ENCODE assay signal across 7 mouse cellular contexts in the genomic region with DNA sequence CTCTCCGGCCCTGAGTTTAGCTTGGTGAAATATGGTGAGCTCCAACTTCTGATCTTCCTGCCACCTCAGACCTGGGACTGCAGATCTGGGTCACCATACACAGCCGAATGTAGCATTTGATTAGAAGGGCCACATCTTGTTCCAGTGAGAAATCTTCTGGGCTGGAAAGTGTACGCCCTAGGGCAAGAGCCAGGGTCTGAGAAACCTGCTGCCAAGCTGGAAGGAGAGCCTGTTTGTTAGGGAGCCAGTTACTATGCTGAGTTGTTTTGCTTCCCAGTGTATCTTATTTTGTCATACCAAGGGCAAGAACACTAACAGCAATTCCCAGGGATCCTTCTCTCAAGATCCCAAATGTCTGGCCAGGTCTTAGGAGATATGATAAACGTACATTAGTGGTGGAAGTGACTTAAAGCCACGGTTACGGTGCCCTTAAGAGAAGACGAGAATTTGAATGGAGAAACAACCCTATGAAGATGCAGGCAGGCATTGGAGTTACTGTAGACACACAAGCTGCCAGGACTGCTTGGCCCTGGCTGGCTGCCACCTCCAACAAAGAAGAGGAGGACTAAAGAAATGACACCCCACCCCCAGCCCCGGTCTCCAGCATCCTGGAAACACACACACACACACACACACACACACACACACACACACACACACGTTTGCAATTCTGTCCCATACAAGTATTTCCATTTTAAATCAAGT. TPM values are rescaled to one million over a fixed set of nuclear protein-coding genes. Genes with fewer than 3 reads are reported as not detected.
DNase-seq lines count a peak whose midpoint lies in the region; ATAC-seq and TF ChIP-seq lines count a peak whose summit lies in the region.

No protein-coding gene starts in this region.

- intact Hi-C loops in heart, postnatal 25 days (cut with DNase I): no loop called here
- intact Hi-C loops in left cerebral cortex, postnatal 14 days (cut with DNase I): no loop called here

- H3K36me3 ChIP-seq in midbrain, embryonic 14.5 days (ENCODE audit: control insufficient read depth, insufficient read depth, low read length): no peaks in the 10 kb centered on the region
- no peaks in the 10 kb centered on the region for H3K36me3 ChIP-seq in midbrain, embryonic 11.5 days (ENCODE audit: control insufficient read depth, insufficient read depth, low read length)
- no peaks in the 10 kb centered on the region for H3K36me3 ChIP-seq in forebrain, embryonic 15.5 days

- H3K4me3 ChIP-seq in midbrain, embryonic 14.5 days (replicated peaks; ENCODE audit: low read depth, low read length): no peak overlapping the region
- H3K4me3 ChIP-seq in midbrain, embryonic 11.5 days (ENCODE audit: low read depth, low read length): no peak overlapping the region
- no peak overlapping the region for H3K4me3 ChIP-seq in forebrain, embryonic 15.5 days
- H3K4me3 ChIP-seq in olfactory bulb, adult 2 months (ENCODE audit: insufficient read depth, low read depth, low read length): no peak overlapping the region

- WGBS in midbrain, embryonic 14.5 days: 52% methylated on average over 9 of the region's 9 CpGs
- WGBS in midbrain, embryonic 11.5 days: 75% methylated on average over 9 of the region's 9 CpGs
- WGBS in forebrain, embryonic 15.5 days: 31% methylated on average over 9 of the region's 9 CpGs
- 38% methylated on average over 9 of the region's 9 CpGs for WGBS in olfactory bulb, adult 2 months

- DNase-seq in midbrain, embryonic 14.5 days: peak; percentile 67
- DNase-seq in midbrain, embryonic 11.5 days (ENCODE audit: low spot score, missing footprints): no peak
- DNase-seq in heart, postnatal 25 days (ENCODE audit: low spot score): peak; percentile 34
- DNase-seq in left cerebral cortex, postnatal 14 days (ENCODE audit: low spot score in 2 of 2): peak; percentile 70 to 83
- DNase-seq in embryo, embryonic 9.5 days (ENCODE audit: extremely low spot score): no peak

- H3K4me1 ChIP-seq in midbrain, embryonic 14.5 days (ENCODE audit: control insufficient read depth, insufficient read depth, low read length): peaks cover 13% of the 10 kb centered on the region
- H3K4me1 ChIP-seq in midbrain, embryonic 11.5 days (ENCODE audit: control insufficient read depth, insufficient read depth, low read length): peaks cover 12% of the 10 kb centered on the region
- peaks cover 30% of the 10 kb centered on the region for H3K4me1 ChIP-seq in forebrain, embryonic 15.5 days
- peaks cover 13% of the 10 kb centered on the region for H3K4me1 ChIP-seq in olfactory bulb, adult 2 months (ENCODE audit: control insufficient read depth, insufficient read depth, low read length)

- no peaks in the 10 kb centered on the region for H3K9me3 ChIP-seq in midbrain, embryonic 14.5 days (ENCODE audit: control insufficient read depth, low read length)
- no peaks in the 10 kb centered on the region for H3K9me3 ChIP-seq in midbrain, embryonic 11.5 days (ENCODE audit: control insufficient read depth, low read length)
- no peaks in the 10 kb centered on the region for H3K9me3 ChIP-seq in forebrain, embryonic 15.5 days

- H3K27me3 ChIP-seq in midbrain, embryonic 14.5 days (ENCODE audit: control insufficient read depth, insufficient read depth, low read length): peaks cover 26% of the 10 kb centered on the region
- peaks cover 19% of the 10 kb centered on the region for H3K27me3 ChIP-seq in midbrain, embryonic 11.5 days (ENCODE audit: control insufficient read depth, insufficient read depth, low read length)
- H3K27me3 ChIP-seq in forebrain, embryonic 15.5 days: no peaks in the 10 kb centered on the region

- TF ChIP-seq CTCF in olfactory bulb, adult 2 months (IDR thresholded peaks at IDR 0.05; ENCODE audit: insufficient read depth, low read depth, low read length): no peak

- H3K4me2 ChIP-seq in midbrain, embryonic 14.5 days (ENCODE audit: low read length): no peak overlapping the region
- no peak overlapping the region for H3K4me2 ChIP-seq in midbrain, embryonic 11.5 days
- peak overlapping the region; percentile 98 for H3K4me2 ChIP-seq in forebrain, embryonic 15.5 days (replicated peaks)

- H3K27ac ChIP-seq in midbrain, embryonic 14.5 days (replicated peaks; ENCODE audit: low read depth, low read length): peak overlapping the region; percentile 32; the same call in 1 of the 2 replicates
- H3K27ac ChIP-seq in midbrain, embryonic 11.5 days (ENCODE audit: low read depth, low read length): no peak overlapping the region
- peak overlapping the region; percentile 76 for H3K27ac ChIP-seq in forebrain, embryonic 15.5 days (replicated peaks)
- H3K27ac ChIP-seq in olfactory bulb, adult 2 months (ENCODE audit: insufficient read depth, low read depth, low read length): peak overlapping the region; percentile 31; the same call in 1 of the 2 replicates

- no peak overlapping the region for H3K9ac ChIP-seq in midbrain, embryonic 14.5 days (replicated peaks; ENCODE audit: low read length)
- no peak overlapping the region for H3K9ac ChIP-seq in midbrain, embryonic 11.5 days (ENCODE audit: low read length)
- no peak overlapping the region for H3K9ac ChIP-seq in forebrain, embryonic 15.5 days (replicated peaks)

- TF ChIP-seq POLR2A in olfactory bulb, adult 2 months (IDR thresholded peaks at IDR 0.05; ENCODE audit: insufficient read depth, low read depth, low read length): no peak

- no peak for ATAC-seq in midbrain, embryonic 14.5 days (ENCODE audit: low FRiP score, low TSS enrichment)
- no peak for ATAC-seq in midbrain, embryonic 11.5 days (ENCODE audit: low FRiP score)
- ATAC-seq in forebrain, embryonic 15.5 days (replicated peaks): peak; percentile 43; the same call in 1 of the 2 replicates

RNA-seq across cellular contexts. Expression of a gene that starts 1.0 kb away (rescaled TPM):
- polyA plus RNA-seq in midbrain, embryonic 14.5 days (2014; fragmentation: Nextera tagmentation; extraction: Ambion mirVana): 4.9 and 5.5 TPM in 2 replicates
- 0.62 and 1.1 TPM in 2 replicates for polyA plus RNA-seq in midbrain, embryonic 11.5 days (2014; fragmentation: Nextera tagmentation; extraction: Ambion mirVana)
- polyA plus RNA-seq in forebrain, embryonic 15.5 days (2015; fragmentation: Nextera tagmentation; extraction: Ambion mirVana): 9.8 and 10.6 TPM in 2 replicates
- 1 to 10 TPM; 1.6 to 2.6 TPM for total RNA-seq in heart, postnatal 25 days (2021)
- total RNA-seq in left cerebral cortex, postnatal 14 days (2021): 10 to 100 TPM; 45.9 to 48.6 TPM
- polyA plus RNA-seq in olfactory bulb, adult 2 months (2012; ENCODE audit: insufficient read depth, insufficient read length, low replicate concordance, missing spikeins): not detected in 2 replicates

RNA-seq across cellular contexts. Expression of a gene that starts 20.7 kb away (rescaled TPM):
- 124 and 168 TPM in 2 replicates for polyA plus RNA-seq in midbrain, embryonic 14.5 days (2014; fragmentation: Nextera tagmentation; extraction: Ambion mirVana)
- 195 and 201 TPM in 2 replicates for polyA plus RNA-seq in midbrain, embryonic 11.5 days (2014; fragmentation: Nextera tagmentation; extraction: Ambion mirVana)
- polyA plus RNA-seq in forebrain, embryonic 15.5 days (2015; fragmentation: Nextera tagmentation; extraction: Ambion mirVana): 270 and 280 TPM in 2 replicates
- total RNA-seq in heart, postnatal 25 days (2021): 10 to 100 TPM; 70.7 to 70.9 TPM
- 100 to 1,000 TPM; 101 to 110 TPM for total RNA-seq in left cerebral cortex, postnatal 14 days (2021)
- 633 TPM in 1 of 2 replicates, not detected in the other for polyA plus RNA-seq in olfactory bulb, adult 2 months (2012; ENCODE audit: insufficient read depth, insufficient read length, low replicate concordance, missing spikeins)

RNA-seq across cellular contexts. Expression of a gene that starts 39.6 kb away (rescaled TPM):
- polyA plus RNA-seq in midbrain, embryonic 14.5 days (2014; fragmentation: Nextera tagmentation; extraction: Ambion mirVana): not detected in 2 replicates
- polyA plus RNA-seq in midbrain, embryonic 11.5 days (2014; fragmentation: Nextera tagmentation; extraction: Ambion mirVana): not detected in 2 replicates
- not detected in 2 replicates for polyA plus RNA-seq in forebrain, embryonic 15.5 days (2015; fragmentation: Nextera tagmentation; extraction: Ambion mirVana)
- not detected for total RNA-seq in heart, postnatal 25 days (2021)
- under 1 TPM; 0.37 to 0.61 TPM for total RNA-seq in left cerebral cortex, postnatal 14 days (2021)
- polyA plus RNA-seq in olfactory bulb, adult 2 months (2012; ENCODE audit: insufficient read depth, insufficient read length, low replicate concordance, missing spikeins): not detected in 2 replicates

Comparison
In these comparisons a context has a peak if more than half of its experiments do, and no peak if none do; other contexts are left out.
1. DNase-seq: peak in midbrain, embryonic 14.5 days (single experiment), heart, postnatal 25 days (single experiment) and left cerebral cortex, postnatal 14 days (2 of 2); none in midbrain, embryonic 11.5 days (single experiment) and embryo, embryonic 9.5 days (single experiment).